Mouse (Mus musculus) midbrain, embryonic 13.5 days (tissue): Measurements from ENCODE around the gene Cap2. TPM values are rescaled to one million over a fixed set of nuclear protein-coding genes. Genes with fewer than 3 reads are reported as not detected.

Experiments used
- ATAC-seq: fragments of 200-750 bp; cut with Nextera tagmentation; 2 replicates; pipeline ENCODE4 v1.8.0; 2017; ENCODE audit warnings: mild to moderate bottlenecking, moderate TSS enrichment, moderate library complexity
- H3K27ac ChIP-seq: fragments of 300-500 bp; sonication (generic); 2 replicates; pipeline ENCODE4 v1.5.1; 2015; ENCODE audit warnings: inconsistent platforms, mild to moderate bottlenecking, moderate library complexity
- H3K27me3 ChIP-seq: fragments of 300-500 bp; sonication (generic); 2 replicates; pipeline ENCODE4 v1.6.1; 2015; ENCODE audit warnings: mild to moderate bottlenecking, inconsistent platforms
- H3K36me3 ChIP-seq: fragments of 300-500 bp; sonication (generic); 2 replicates; pipeline ENCODE4 v1.6.1; 2015; ENCODE audit warnings: mild to moderate bottlenecking, inconsistent platforms
- H3K4me1 ChIP-seq: fragments of 300-500 bp; sonication (generic); replicated peaks from 2 replicates; pipeline ENCODE4 v1.6.1; 2015; ENCODE audit warnings: inconsistent platforms
- H3K4me2 ChIP-seq: fragments of 300-500 bp; sonication (generic); replicated peaks from 2 replicates; pipeline ENCODE4 v1.6.1; 2015; ENCODE audit warnings: moderate library complexity, mild to moderate bottlenecking, inconsistent platforms
- H3K4me3 ChIP-seq: fragments of 300-500 bp; sonication (generic); replicated peaks from 2 replicates; pipeline ENCODE4 v1.5.1; 2015; ENCODE audit warnings: mild to moderate bottlenecking, inconsistent platforms
- H3K9ac ChIP-seq: fragments of 300-500 bp; sonication (generic); replicated peaks from 2 replicates; pipeline ENCODE4 v1.6.1; 2015; ENCODE audit warnings: mild to moderate bottlenecking, inconsistent platforms
- H3K9me3 ChIP-seq: fragments of 300-500 bp; sonication (generic); 2 replicates; pipeline ENCODE4 v1.6.1; 2016; ENCODE audit warnings: mild to moderate bottlenecking, inconsistent platforms
- WGBS: fragments of 180-500 bp; shearing (Covaris S2); methylation state at CpG from one replicate; pipeline ENCODE4 v1.1.7; 2015; 5-methylcytosine and 5-hydroxymethylcytosine counted together
- polyA plus RNA-seq: library from polyadenylated mRNA; unstranded; fragments of >200 nt; fragmentation: Nextera tagmentation; extraction: Ambion mirVana; gene quantifications from 2 replicates; pipeline ENCODE4 v1.2.1, GENCODE M21; 2015

Cap2 gene
- polyA plus RNA-seq, 1 experiment from 2014 or later: 8.9 TPM

- Histone ChIP-seq H3K4me3 (no peak overlapping the region), H3K27me3 (no peaks in the 10 kb centered on the region), H3K9ac (no peak overlapping the region), H3K9me3 (peaks cover 5% of the 10 kb centered on the region), H3K4me1 (no peaks in the 10 kb centered on the region), H3K4me2 (no peak overlapping the region), H3K36me3 (no peaks in the 10 kb centered on the region), H3K27ac (no peak overlapping the region)
- ATAC-seq: no peak
- WGBS: 94% methylated on average over 6 of the region's 6 CpGs
Measured at GRCm38 (mm10) chr13:46644175-46644574, 142.5 kb downstream of the Cap2 start.

- no peak overlapping the region for H3K4me2 ChIP-seq
- H3K9ac ChIP-seq: no peak overlapping the region
- H3K4me1 ChIP-seq: no peaks in the 10 kb centered on the region
- peaks cover 5% of the 10 kb centered on the region for H3K9me3 ChIP-seq
- no peaks in the 10 kb centered on the region for H3K36me3 ChIP-seq
- no peak overlapping the region for H3K4me3 ChIP-seq
- 77% methylated on average over 6 of the region's 6 CpGs for WGBS
- no peaks in the 10 kb centered on the region for H3K27me3 ChIP-seq
- H3K27ac ChIP-seq: no peak overlapping the region
- no peak for ATAC-seq
Measured at GRCm38 (mm10) chr13:46645476-46645875, 143.8 kb downstream of the Cap2 start.

DNA sequence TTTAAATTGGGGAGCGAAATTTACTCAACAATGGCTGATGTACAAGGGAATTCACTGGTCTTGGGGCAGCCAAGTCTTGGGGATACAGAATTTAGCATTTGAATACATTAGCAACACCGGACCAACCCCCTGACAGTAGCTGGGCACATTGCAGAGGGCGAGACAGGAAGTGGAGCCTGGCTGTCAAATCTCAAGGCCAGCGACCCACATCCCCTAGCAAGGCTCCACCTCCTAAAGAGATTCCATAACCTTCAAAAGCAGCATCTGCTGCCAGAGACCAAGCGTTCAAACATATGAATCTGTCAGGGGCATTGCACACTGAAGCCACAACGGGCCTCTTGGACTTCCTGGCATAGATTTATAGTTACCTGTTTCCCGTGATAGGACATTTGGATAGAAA is 150.2 kb downstream of the Cap2 start:
- Histone ChIP-seq H3K4me1 (no peaks in the 10 kb centered on the region), H3K27me3 (no peaks in the 10 kb centered on the region), H3K9me3 (no peaks in the 10 kb centered on the region), H3K36me3 (no peaks in the 10 kb centered on the region), H3K4me3 (no peak overlapping the region), H3K4me2 (no peak overlapping the region), H3K9ac (no peak overlapping the region), H3K27ac (no peak overlapping the region)
- 93% methylated on average over 7 of the region's 7 CpGs for WGBS
- no peak for ATAC-seq

DNA sequence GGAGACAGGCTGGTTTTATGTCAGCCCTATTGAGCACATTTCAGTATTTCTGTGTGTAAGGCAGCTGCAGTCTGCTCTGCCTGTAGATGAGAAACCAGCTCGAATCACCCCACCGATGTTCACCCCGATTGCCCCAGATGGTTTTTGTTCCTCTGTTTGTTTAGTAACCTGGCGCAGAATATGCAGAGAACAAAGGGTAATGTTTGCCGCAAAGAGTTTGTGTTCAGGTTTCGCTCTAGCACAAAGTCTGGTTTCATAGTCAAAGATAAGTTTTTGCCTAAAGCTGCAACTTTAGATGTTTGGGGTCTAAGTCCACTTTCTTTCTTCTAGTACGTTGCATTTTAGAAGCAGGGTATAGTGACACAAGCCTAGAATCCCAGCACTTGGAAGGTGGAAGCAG is 151.0 kb downstream of the Cap2 start:
- WGBS: 87% methylated on average over 7 of the region's 7 CpGs
- Histone ChIP-seq H3K27me3 (no peaks in the 10 kb centered on the region), H3K4me1 (no peaks in the 10 kb centered on the region), H3K36me3 (no peaks in the 10 kb centered on the region), H3K27ac (no peak overlapping the region), H3K4me2 (no peak overlapping the region), H3K4me3 (no peak overlapping the region), H3K9ac (no peak overlapping the region), H3K9me3 (no peaks in the 10 kb centered on the region)
- ATAC-seq: no peak

DNA sequence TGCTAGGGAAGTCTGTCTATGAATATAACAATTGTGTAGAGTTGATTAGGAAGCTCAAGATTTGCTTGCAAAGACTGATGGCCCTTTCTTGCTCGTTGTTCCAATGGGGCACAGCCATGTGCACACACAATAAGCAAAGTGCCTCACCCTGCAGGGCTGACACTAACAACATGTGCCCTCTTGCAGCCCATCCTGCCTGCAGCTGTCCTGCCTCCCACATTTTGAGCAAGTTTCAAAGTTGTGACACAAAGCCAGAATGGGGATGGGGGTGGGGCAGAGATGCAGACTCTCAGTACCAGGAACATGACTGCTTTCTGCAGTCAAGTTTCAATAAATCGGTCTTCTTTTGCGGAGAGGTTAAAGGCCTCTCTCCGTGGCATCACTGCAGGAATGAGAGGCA is 152.0 kb downstream of the Cap2 start:
- Histone ChIP-seq H3K27ac (no peak overlapping the region), H3K27me3 (no peaks in the 10 kb centered on the region), H3K4me1 (no peaks in the 10 kb centered on the region), H3K4me2 (no peak overlapping the region), H3K4me3 (no peak overlapping the region), H3K9me3 (no peaks in the 10 kb centered on the region), H3K9ac (no peak overlapping the region), H3K36me3 (no peaks in the 10 kb centered on the region)
- WGBS: 71% methylated on average over 4 of the region's 4 CpGs
- no peak for ATAC-seq

- H3K9me3 ChIP-seq: no peaks in the 10 kb centered on the region
- no peaks in the 10 kb centered on the region for H3K4me1 ChIP-seq
- no peaks in the 10 kb centered on the region for H3K27me3 ChIP-seq
- no peak for ATAC-seq
- H3K27ac ChIP-seq: no peak overlapping the region
- no peak overlapping the region for H3K4me2 ChIP-seq
- H3K9ac ChIP-seq: no peak overlapping the region
- 93% methylated on average over 5 of the region's 5 CpGs for WGBS
- H3K4me3 ChIP-seq: no peak overlapping the region
- no peaks in the 10 kb centered on the region for H3K36me3 ChIP-seq
Measured at GRCm38 (mm10) chr13:46654566-46654965, 152.9 kb downstream of the Cap2 start.

DNA sequence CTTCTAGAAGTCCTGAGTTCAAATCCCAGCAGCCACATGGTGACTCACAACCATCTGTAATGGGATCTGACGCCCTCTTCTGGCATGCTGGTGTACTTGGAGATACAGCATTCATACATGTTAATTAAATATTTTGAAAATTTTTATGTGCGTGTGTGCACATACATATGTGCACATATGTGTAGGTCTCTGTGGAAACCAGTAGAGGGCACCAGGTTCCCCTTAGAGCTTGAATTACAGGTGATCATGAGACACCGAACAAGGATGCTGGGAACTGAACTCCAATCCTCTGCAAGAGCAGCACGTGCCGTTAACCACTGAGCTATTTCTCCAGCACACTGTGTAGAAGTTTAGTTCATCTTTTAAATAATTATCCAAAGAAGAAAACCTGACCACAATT is 157.6 kb downstream of the Cap2 start:
- H3K27ac ChIP-seq: no peak overlapping the region
- no peak for ATAC-seq
- H3K27me3 ChIP-seq: no peaks in the 10 kb centered on the region
- WGBS: 90% methylated on average over 5 of the region's 5 CpGs
- H3K4me3 ChIP-seq: no peak overlapping the region
- no peaks in the 10 kb centered on the region for H3K9me3 ChIP-seq
- H3K4me2 ChIP-seq: no peak overlapping the region
- no peaks in the 10 kb centered on the region for H3K4me1 ChIP-seq
- no peaks in the 10 kb centered on the region for H3K36me3 ChIP-seq
- no peak overlapping the region for H3K9ac ChIP-seq

DNA sequence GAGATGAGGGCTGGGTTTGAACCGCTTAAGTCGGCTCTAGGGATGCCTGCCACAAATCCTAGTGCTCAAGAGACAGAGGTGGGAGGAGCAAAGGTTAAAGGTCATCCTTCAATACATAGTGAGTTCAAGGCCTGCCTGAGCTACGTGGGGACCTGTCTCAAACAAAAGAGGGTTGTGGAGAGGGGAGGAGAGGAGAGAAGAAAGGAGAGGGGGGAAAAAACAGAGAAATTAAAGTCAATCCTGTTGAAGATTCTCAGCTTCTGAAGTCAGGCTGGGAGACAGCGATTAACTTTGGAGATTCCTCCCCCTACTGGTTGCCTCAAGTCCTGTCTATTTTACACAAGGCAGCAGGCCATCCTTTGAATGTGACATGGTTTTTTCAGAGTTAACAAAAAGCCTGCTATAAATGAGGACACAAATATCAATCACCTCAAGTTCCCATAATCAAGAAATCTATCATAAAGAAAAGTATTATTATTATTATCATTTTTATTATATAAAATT is 161.9 kb downstream of the Cap2 start:
- no peak overlapping the region for H3K9ac ChIP-seq
- WGBS: 23% methylated on average over 4 of the region's 4 CpGs
- no peak overlapping the region for H3K27ac ChIP-seq
- H3K4me3 ChIP-seq: no peak overlapping the region
- H3K36me3 ChIP-seq: no peaks in the 10 kb centered on the region
- no peak overlapping the region for H3K4me2 ChIP-seq
- no peaks in the 10 kb centered on the region; the same call in 1 of the 2 replicates for H3K27me3 ChIP-seq
- peaks cover 2% of the 10 kb centered on the region for H3K4me1 ChIP-seq
- ATAC-seq: 0 out of 2 replicates have a peak, but pooled peaks have one; percentile 40
- H3K9me3 ChIP-seq: no peaks in the 10 kb centered on the region

DNA sequence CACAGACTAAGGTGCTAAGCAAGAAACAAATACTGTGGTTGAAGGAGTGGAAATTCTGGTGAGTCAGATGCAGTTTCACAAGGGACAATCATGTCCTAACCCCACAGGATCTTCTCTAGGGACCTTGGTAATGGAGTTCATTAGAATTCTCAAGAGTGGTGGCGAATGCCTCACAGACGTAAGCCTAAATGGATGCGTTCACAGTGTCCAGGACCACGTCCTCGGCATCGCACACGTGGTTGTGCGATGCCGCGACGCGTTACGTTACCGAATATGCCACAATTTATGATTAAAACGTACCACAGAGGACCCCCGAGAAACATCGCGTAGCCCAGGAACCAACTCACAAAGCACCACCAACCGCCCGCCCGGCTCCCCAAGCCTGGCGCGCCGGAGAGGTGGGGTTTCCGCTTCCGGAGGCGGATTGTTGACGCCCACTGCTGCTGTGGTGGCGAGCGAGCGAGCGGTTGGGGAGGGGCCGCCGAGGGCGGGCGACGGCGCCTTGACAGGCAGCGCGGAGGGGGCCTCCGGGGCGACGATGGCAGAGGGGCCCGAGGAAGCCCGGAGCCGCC is 167.5 kb downstream of the Cap2 start, which contains the start of gene Fam8a1:
Gene Fam8a1, plus strand, starts transcription at position 475 of the 572 bp plus-strand sequence.
- Histone ChIP-seq H3K9ac (peak within 1 kb of the TSS; percentile 98), H3K36me3 (peaks cover 25% of the 10 kb centered on the region), H3K4me2 (peak within 1 kb of the TSS; percentile 84), H3K4me1 (peaks cover 30% of the 10 kb centered on the region), H3K4me3 (peak within 1 kb of the TSS; percentile 91), H3K9me3 (no peaks in the 10 kb centered on the region), H3K27me3 (no peaks in the 10 kb centered on the region; the same call in 1 of the 2 replicates), H3K27ac (peak within 1 kb of the TSS; percentile 88)
- under 1% methylated on average over 40 of the region's 46 CpGs for WGBS
- peak; percentile 96 for ATAC-seq

- under 1% methylated on average over 59 of the region's 96 CpGs for WGBS
- peak; percentile 62 for ATAC-seq
- peaks cover 30% of the 10 kb centered on the region for H3K4me1 ChIP-seq
- H3K27ac ChIP-seq: peak overlapping the region; percentile 88
- H3K36me3 ChIP-seq: peaks cover 30% of the 10 kb centered on the region
- H3K9ac ChIP-seq: peak overlapping the region; percentile 98
- H3K4me2 ChIP-seq: peak overlapping the region; percentile 84
- no peaks in the 10 kb centered on the region; the same call in 1 of the 2 replicates for H3K27me3 ChIP-seq
- H3K4me3 ChIP-seq: peak overlapping the region; percentile 91
- no peaks in the 10 kb centered on the region for H3K9me3 ChIP-seq
Measured at GRCm38 (mm10) chr13:46669620-46670271, 168.1 kb downstream of the Cap2 start.

DNA sequence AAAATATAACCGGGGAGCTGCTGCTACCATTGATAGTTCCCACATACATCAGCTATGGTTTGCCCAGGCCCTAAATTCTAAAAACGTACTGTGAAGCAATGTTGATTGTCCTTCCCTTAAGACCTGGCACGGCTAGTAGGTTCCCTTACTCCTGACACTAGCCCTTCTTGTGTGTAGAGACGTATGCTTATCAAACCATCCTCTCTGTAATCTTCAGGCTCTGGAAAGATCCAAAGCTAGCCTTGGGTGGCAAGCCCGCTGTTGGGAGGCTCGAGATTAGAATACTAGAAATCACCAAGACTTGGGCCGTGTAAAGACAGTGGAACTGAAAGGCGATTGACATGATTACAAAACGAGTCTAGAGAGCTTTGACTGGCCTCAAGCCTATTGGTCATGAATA is 168.9 kb downstream of the Cap2 start:
- Histone ChIP-seq H3K4me3 (peak overlapping the region; percentile 91), H3K4me1 (peaks cover 30% of the 10 kb centered on the region), H3K4me2 (peak overlapping the region; percentile 84), H3K9me3 (no peaks in the 10 kb centered on the region), H3K9ac (peak overlapping the region; percentile 98), H3K36me3 (peaks cover 33% of the 10 kb centered on the region), H3K27me3 (no peaks in the 10 kb centered on the region; the same call in 1 of the 2 replicates), H3K27ac (no peak overlapping the region)
- 67% methylated on average over 9 of the region's 9 CpGs for WGBS
- ATAC-seq: no peak

DNA sequence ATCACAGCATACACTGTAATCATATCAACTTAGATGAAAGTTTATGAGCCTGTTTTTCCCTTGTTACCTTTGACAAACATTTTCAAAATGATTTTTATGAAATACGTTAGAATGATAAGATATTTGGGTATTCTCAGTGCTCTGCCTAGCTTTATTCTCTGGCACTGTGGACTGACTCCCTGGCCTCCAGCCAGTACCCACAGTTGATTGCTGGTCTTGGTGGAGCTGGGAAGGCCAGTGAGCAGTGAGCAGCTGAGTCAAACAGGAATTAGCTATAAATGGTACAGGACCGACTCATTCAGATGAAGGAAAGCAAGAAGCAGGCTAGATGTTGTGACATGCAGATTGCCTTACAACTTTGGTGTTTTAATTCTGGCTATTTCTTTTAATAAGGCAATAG is 173.0 kb downstream of the Cap2 start:
- Histone ChIP-seq H3K4me1 (peaks cover 24% of the 10 kb centered on the region), H3K36me3 (peaks cover 45% of the 10 kb centered on the region), H3K4me2 (no peak overlapping the region), H3K9me3 (no peaks in the 10 kb centered on the region), H3K27me3 (no peaks in the 10 kb centered on the region), H3K9ac (no peak overlapping the region), H3K4me3 (no peak overlapping the region), H3K27ac (no peak overlapping the region)
- 88% methylated on average over 2 of the region's 2 CpGs for WGBS
- ATAC-seq: no peak
